Mouse (Mus musculus) layer of hippocampus, adult 9-10 months (tissue): ENCODE measurements at regions not wholly inside any gene's neighbourhood (a gene's known extent, or its start where the extent isn't known, plus 50 kb on each side); places are given as distances from the start of the nearest gene placed in this dataset.

Experiments used
- DNase-seq: peaks from one replicate; pipeline ENCODE4 v3.0.0; 2022; ENCODE audit warnings: low spot score

GRCm38 (mm10) chr1:61135597-61136545, 158.1 kb downstream of the Icos start:
- no peak for DNase-seq

GRCm38 (mm10) chr1:61137210-61137885, 159.6 kb downstream of the Icos start:
- DNase-seq: no peak

GRCm38 (mm10) chr1:61137954-61138353, 160.2 kb downstream of the Icos start:
- DNase-seq: no peak

GRCm38 (mm10) chr1:61139291-61139983, 161.7 kb downstream of the Icos start:
- peak; percentile 13 for DNase-seq

- no peak for DNase-seq
These were observed 162.4 kb downstream of the Icos start for GRCm38 (mm10) chr1:61139984-61140648.

- no peak for DNase-seq
These were observed 163.3 kb downstream of the Icos start for GRCm38 (mm10) chr1:61140870-61141591.

- DNase-seq: no peak
These were observed 163.8 kb downstream of the Icos start for GRCm38 (mm10) chr1:61141592-61141930.

GRCm38 (mm10) chr1:61141952-61142351, 164.2 kb downstream of the Icos start:
- no peak for DNase-seq

GRCm38 (mm10) chr1:61143030-61143753, 165.5 kb downstream of the Icos start:
- no peak for DNase-seq

- DNase-seq: no peak
These were observed 166.0 kb downstream of the Icos start for GRCm38 (mm10) chr1:61143754-61144066.

- DNase-seq: no peak
These were observed 167.3 kb downstream of the Icos start for GRCm38 (mm10) chr1:61145013-61145412.

GRCm38 (mm10) chr1:61145572-61145971, 167.8 kb downstream of the Icos start:
- DNase-seq: no peak

- no peak for DNase-seq
These were observed 168.5 kb downstream of the Icos start for GRCm38 (mm10) chr1:61146222-61146723.

GRCm38 (mm10) chr1:61151742-61152141, 174.0 kb downstream of the Icos start:
- no peak for DNase-seq

- DNase-seq: no peak
These were observed 174.4 kb downstream of the Icos start for GRCm38 (mm10) chr1:61152157-61152556.

GRCm38 (mm10) chr1:61154216-61154615, 176.5 kb downstream of the Icos start:
- no peak for DNase-seq

GRCm38 (mm10) chr1:61157271-61157670, 179.5 kb downstream of the Icos start:
- DNase-seq: no peak

GRCm38 (mm10) chr1:61160505-61160904, 182.8 kb downstream of the Icos start:
- no peak for DNase-seq

- no peak for DNase-seq
These were observed 186.5 kb downstream of the Icos start for GRCm38 (mm10) chr1:61164271-61164670.

GRCm38 (mm10) chr1:61171941-61172340, 194.2 kb downstream of the Icos start:
- DNase-seq: no peak

- DNase-seq: no peak
These were observed 195.2 kb downstream of the Icos start for GRCm38 (mm10) chr1:61172946-61173345.
